Mouse (Mus musculus) midbrain, postnatal 0 days (tissue): ENCODE data around the gene Fos. TPM values are rescaled to one million over a fixed set of nuclear protein-coding genes. Genes with fewer than 3 reads are reported as not detected.

ENCODE experiments used
- ATAC-seq: fragments of 200-750 bp; cut with Nextera tagmentation; 2 replicates; pipeline ENCODE4 v1.8.0; 2017; ENCODE audit warnings: moderate number of reproducible peaks, mild to moderate bottlenecking, moderate TSS enrichment, moderate library complexity; ENCODE audit not compliant: low FRiP score
- DNase-seq: peaks from one replicate; pipeline ENCODE4 v3.0.0-alpha.2; 2015; ENCODE audit warnings: low spot score
- H3K27ac ChIP-seq: fragments of 300-500 bp; sonication (generic); 2 replicates; pipeline ENCODE4 v1.5.1; 2014; ENCODE audit warnings: low read depth, mild to moderate bottlenecking, low read length, mixed read lengths
- H3K27me3 ChIP-seq: fragments of 300-500 bp; sonication (generic); 2 replicates; pipeline ENCODE4 v1.6.1; 2014; ENCODE audit warnings: low read length, control low read depth, mixed read lengths; ENCODE audit not compliant: insufficient read depth
- H3K36me3 ChIP-seq: fragments of 300-500 bp; sonication (generic); 2 replicates; pipeline ENCODE4 v1.6.1; 2014; ENCODE audit warnings: low read length, control low read depth, mixed read lengths; ENCODE audit not compliant: insufficient read depth
- H3K4me1 ChIP-seq: fragments of 300-500 bp; sonication (generic); 2 replicates; pipeline ENCODE4 v1.6.1; 2014; ENCODE audit warnings: mild to moderate bottlenecking, control low read depth, antibody characterized with exemption, low read length, mixed read lengths; ENCODE audit not compliant: insufficient read depth
- H3K4me2 ChIP-seq: fragments of 300-500 bp; sonication (generic); 2 replicates; pipeline ENCODE4 v1.6.1; 2014; ENCODE audit warnings: low read depth, mild to moderate bottlenecking, low read length, mixed read lengths; ENCODE audit not compliant: poor library complexity, severe bottlenecking
- H3K4me3 ChIP-seq: fragments of 300-500 bp; sonication (generic); 2 replicates; pipeline ENCODE4 v1.5.1; 2014; ENCODE audit warnings: low read depth, mild to moderate bottlenecking, low read length, moderate library complexity
- H3K9ac ChIP-seq: fragments of 300-500 bp; sonication (generic); replicated peaks from 2 replicates; pipeline ENCODE4 v1.6.1; 2014; ENCODE audit warnings: mild to moderate bottlenecking, low read length, moderate library complexity, mixed read lengths; ENCODE audit not compliant: poor library complexity, severe bottlenecking
- H3K9me3 ChIP-seq: fragments of 300-500 bp; sonication (generic); 2 replicates; pipeline ENCODE4 v1.6.1; 2016; ENCODE audit warnings: low read length, control low read depth
- CTCF ChIP-seq: IDR thresholded peaks from 2 replicates; pipeline ENCODE4 v1.5.1; 2016; ENCODE audit warnings: antibody characterized with exemption, mild to moderate bottlenecking
- WGBS: fragments of 180-500 bp; shearing (Covaris S2); extraction: QIAGEN DNeasy Blood & Tissue Kit; methylation state at CpG from one replicate; pipeline ENCODE4 v1.1.7; 2014; 5-methylcytosine and 5-hydroxymethylcytosine counted together
- polyA plus RNA-seq: library from polyadenylated mRNA; unstranded; fragments of >200 nt; fragmentation: Nextera tagmentation; extraction: Ambion mirVana; gene quantifications from 2 replicates; pipeline ENCODE4 v1.2.1, GENCODE M21; 2015
- total RNA-seq: library from RNA; depleted of rRNA; stranded (reverse); fragments of >200 nt; gene quantifications from 2 replicates; pipeline ENCODE4 v1.2.3, GENCODE M21; 2014

The Fos gene
- total and polyA plus RNA-seq, 2 experiments from 2014 or later: 10.0 to 14.6 TPM

- WGBS: 21% methylated on average over 7 of the region's 7 CpGs
- no peak for ATAC-seq
- Histone ChIP-seq H3K36me3 (no peaks in the 10 kb centered on the region), H3K4me1 (no peaks in the 10 kb centered on the region), H3K27me3 (no peaks in the 10 kb centered on the region), H3K27ac (no peak overlapping the region), H3K9me3 (no peaks in the 10 kb centered on the region), H3K4me3 (no peak overlapping the region), H3K9ac (no peak overlapping the region), H3K4me2 (no peak overlapping the region)
- peak; percentile 81 for TF ChIP-seq CTCF
- DNase-seq: peak; percentile 76
Measured at GRCm38 (mm10) chr12:85496755-85497154, 23.1 kb downstream of the Fos start.

GRCm38 (mm10) chr12:85497310-85498135, 23.8 kb downstream of the Fos start:
- Histone ChIP-seq H3K9me3 (no peaks in the 10 kb centered on the region), H3K27me3 (no peaks in the 10 kb centered on the region), H3K4me1 (no peaks in the 10 kb centered on the region), H3K4me3 (no peak overlapping the region), H3K9ac (no peak overlapping the region), H3K27ac (no peak overlapping the region), H3K36me3 (no peaks in the 10 kb centered on the region), H3K4me2 (no peak overlapping the region)
- peak; percentile 40 for DNase-seq
- ATAC-seq: no peak
- WGBS: 69% methylated on average over 11 of the region's 11 CpGs
- no peak for TF ChIP-seq CTCF

GRCm38 (mm10) chr12:85499001-85499400, 25.3 kb downstream of the Fos start:
- DNase-seq (no peak), ATAC-seq (no peak)
- H3K4me3 ChIP-seq: no peak overlapping the region
- no peak for TF ChIP-seq CTCF
- H3K9me3 ChIP-seq: no peaks in the 10 kb centered on the region
- 78% methylated on average over 8 of the region's 8 CpGs for WGBS
- H3K27ac ChIP-seq: no peak overlapping the region
- no peaks in the 10 kb centered on the region for H3K27me3 ChIP-seq
- H3K4me2 ChIP-seq: no peak overlapping the region
- no peak overlapping the region for H3K9ac ChIP-seq
- H3K36me3 ChIP-seq: no peaks in the 10 kb centered on the region
- no peaks in the 10 kb centered on the region for H3K4me1 ChIP-seq

DNA sequence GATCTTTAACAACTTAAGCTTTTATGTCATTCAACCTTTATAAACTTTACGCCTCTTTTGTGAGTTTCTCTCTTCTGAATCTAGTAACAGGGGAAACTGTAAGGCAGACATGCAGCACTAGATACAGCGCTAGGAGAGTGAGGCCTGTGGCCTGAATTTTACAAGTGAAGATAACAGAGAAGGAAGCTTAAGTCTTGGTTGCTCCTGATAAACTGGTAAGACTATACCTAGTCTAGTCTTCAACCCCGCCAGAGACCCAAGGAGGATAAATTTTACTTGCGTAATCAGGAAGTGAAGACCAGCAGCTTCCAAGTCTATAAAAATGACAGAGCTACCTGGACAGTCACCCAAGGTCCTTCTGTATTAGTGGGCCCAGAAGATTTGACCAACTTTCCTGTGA, 29.0 kb downstream of the Fos start:
- WGBS: 92% methylated on average over 4 of the region's 4 CpGs
- no peak overlapping the region for H3K9ac ChIP-seq
- no peaks in the 10 kb centered on the region for H3K36me3 ChIP-seq
- no peak for TF ChIP-seq CTCF
- no peaks in the 10 kb centered on the region for H3K27me3 ChIP-seq
- H3K4me2 ChIP-seq: no peak overlapping the region
- DNase-seq (no peak), ATAC-seq (no peak)
- no peak overlapping the region for H3K27ac ChIP-seq
- H3K4me1 ChIP-seq: no peaks in the 10 kb centered on the region
- H3K4me3 ChIP-seq: no peak overlapping the region
- peaks cover 7% of the 10 kb centered on the region for H3K9me3 ChIP-seq

GRCm38 (mm10) chr12:85508235-85508634, 34.5 kb downstream of the Fos start:
- no peaks in the 10 kb centered on the region for H3K36me3 ChIP-seq
- peak; percentile 48 for DNase-seq
- no peak overlapping the region for H3K4me3 ChIP-seq
- H3K27ac ChIP-seq: no peak overlapping the region
- peaks cover 7% of the 10 kb centered on the region for H3K9me3 ChIP-seq
- no peak overlapping the region for H3K4me2 ChIP-seq
- no peaks in the 10 kb centered on the region for H3K4me1 ChIP-seq
- no peaks in the 10 kb centered on the region for H3K27me3 ChIP-seq
- TF ChIP-seq CTCF: peak; percentile 68
- WGBS: 19% methylated on average over 3 of the region's 3 CpGs
- no peak overlapping the region for H3K9ac ChIP-seq
- no peak for ATAC-seq

DNA sequence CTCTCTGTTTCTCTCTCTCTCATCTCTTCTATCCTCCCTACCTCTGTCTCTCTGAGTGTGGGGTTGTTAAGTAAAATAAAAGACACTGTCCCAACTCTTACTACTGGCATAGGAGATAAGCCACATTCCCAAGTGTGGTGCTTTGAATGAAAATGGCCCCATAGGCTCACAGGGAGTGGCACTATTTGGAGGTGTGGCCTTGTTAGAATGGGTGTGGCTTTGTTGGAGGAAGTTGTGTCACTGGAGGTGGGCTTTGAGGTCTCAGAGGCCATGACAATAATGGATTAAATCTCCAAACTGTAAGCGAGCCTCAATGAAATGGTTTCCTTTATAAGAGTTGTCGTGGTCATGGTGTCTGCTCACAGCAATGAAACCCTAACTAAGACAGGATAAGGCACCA, 36.3 kb downstream of the Fos start:
- no peak for DNase-seq
- H3K27ac ChIP-seq: no peak overlapping the region
- no peak overlapping the region for H3K4me2 ChIP-seq
- H3K36me3 ChIP-seq: no peaks in the 10 kb centered on the region
- no peaks in the 10 kb centered on the region for H3K4me1 ChIP-seq
- peaks cover 3% of the 10 kb centered on the region; the same call in 1 of the 2 replicates for H3K9me3 ChIP-seq
- H3K4me3 ChIP-seq: no peak overlapping the region
- no peaks in the 10 kb centered on the region for H3K27me3 ChIP-seq
- no peak overlapping the region for H3K9ac ChIP-seq
- ATAC-seq: no peak
- 94% methylated on average over 2 of the region's 2 CpGs for WGBS
- no peak for TF ChIP-seq CTCF
